Mouse (Mus musculus) brain, embryonic 14.5 days (tissue): ENCODE measurements at regions not wholly inside any gene's neighbourhood (a gene's known extent, or its start where the extent isn't known, plus 50 kb on each side); places are given as distances from the start of the nearest gene placed in this dataset.

Source experiments
- CTCF ChIP-seq: fragments of 200-500 bp; IDR thresholded peaks from 2 replicates; pipeline ENCODE4 v1.5.1; 2012; ENCODE audit warnings: inconsistent platforms, mild to moderate bottlenecking, moderate library complexity, borderline replicate concordance; ENCODE audit not compliant: insufficient read depth, insufficient read length; ENCODE audit errors: extremely low read depth
- POLR2A ChIP-seq: fragments of 200-500 bp; IDR thresholded peaks from 2 replicates; pipeline ENCODE4 v1.6.1; 2012; ENCODE audit warnings: mild to moderate bottlenecking, inconsistent platforms, borderline replicate concordance; ENCODE audit not compliant: poor library complexity, insufficient read depth, insufficient read length, severe bottlenecking; ENCODE audit errors: extremely low read depth

DNA sequence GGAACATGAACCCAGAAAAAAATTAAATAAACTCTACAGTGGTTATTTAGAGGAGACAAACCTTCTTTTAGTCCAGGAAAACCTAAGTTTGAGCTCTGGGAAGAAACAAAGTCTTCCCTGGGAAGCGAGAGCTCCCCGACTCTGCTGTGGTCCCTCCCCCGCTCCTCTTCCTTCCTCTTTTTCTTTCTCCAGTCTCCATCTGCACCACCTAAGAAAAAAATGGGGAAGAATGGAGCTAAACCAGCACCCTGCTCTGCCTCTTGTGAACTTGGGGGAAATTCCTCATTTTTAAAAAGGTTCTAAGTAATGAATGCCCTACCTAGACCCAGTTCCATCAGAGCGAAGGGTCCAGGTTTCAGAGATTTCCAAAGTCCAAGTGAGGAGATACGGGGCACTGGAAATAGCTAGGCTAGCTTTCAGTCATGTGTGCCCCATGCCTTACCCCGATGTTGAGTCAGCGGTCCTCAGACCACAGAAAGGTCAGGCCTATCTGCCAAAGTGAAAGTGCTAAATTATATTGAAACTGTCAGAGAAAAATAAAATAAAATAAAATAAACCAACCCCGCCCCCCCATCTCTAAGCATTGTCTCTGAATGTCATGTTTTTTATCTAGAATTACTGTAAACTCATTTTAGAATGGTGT, 126.1 kb upstream of the Klf3 start:
- TF ChIP-seq CTCF, result no peak
- TF ChIP-seq POLR2A, result no peak
